Mouse (Mus musculus): ENCODE measurements around the gene Evi5l. TPM values are rescaled to one million over a fixed set of nuclear protein-coding genes. Genes with fewer than 3 reads are reported as not detected.
A peak's percentile ranks its signal among the peaks of the same experiment; 100 is the strongest.

Gene Evi5l
- polyA plus RNA-seq (2014; fragmentation: Nextera tagmentation; extraction: Ambion mirVana), result 12.8 and 18.3 TPM in 2 replicates

DNA sequence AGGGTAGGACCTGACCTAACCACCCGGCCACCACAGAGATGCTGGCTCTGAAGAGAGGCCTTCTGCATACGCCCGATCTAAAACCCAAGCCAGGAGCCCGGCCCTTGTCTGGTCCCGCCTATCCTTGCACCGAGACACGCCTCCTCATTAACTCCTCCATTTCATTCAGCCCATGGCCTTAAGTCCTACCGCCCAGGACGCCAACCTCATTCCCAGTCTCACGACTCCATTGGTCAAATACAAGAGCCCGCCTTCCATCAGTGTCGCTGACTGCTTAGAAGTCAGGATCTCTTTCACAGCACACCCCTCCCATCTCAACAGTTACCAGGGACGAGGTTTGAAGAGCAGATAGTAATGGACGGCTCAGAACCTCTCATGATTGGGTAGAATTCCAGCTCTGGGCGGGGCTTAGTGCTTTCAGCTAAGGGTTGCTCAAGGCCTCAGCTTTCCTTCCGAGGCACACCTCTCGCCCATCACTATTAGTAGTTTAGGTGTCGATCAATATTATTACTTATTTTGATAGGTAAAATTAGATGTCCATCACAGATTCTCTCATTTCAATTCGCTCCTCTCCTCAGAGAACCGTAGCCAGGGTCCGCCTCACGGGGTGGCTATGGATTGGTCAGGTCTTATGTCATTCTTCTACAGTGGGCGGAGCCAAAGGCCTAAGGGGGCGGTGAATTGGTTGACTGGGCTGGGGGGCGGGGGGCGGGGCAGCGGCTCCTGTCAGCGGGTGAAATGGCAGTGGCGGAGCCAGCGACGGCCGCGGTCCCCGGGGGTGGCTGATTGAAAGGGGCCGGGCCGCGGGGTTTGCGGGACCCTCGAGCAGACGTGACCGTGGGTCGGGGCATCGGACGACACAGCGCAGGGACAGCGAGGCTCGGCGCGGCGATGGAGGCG is at the start of gene Evi5l:
Evi5l (plus strand) TSS at position 716 of the 900 bp plus-strand sequence.
- Histone ChIP-seq H3K9me3 (ENCODE audit: control insufficient read depth, low read length) (no peaks in the 10 kb centered on the region), H3K9ac (ENCODE audit: low read depth, low read length) (peak within 1 kb of the TSS; percentile 74), H3K36me3 (ENCODE audit: control insufficient read depth, insufficient read depth, low read length) (no peaks in the 10 kb centered on the region), H3K4me2 (replicated peaks; ENCODE audit: low read depth, low read length) (peak within 1 kb of the TSS; percentile 79), H3K27me3 (ENCODE audit: control insufficient read depth, insufficient read depth, low read length) (no peaks in the 10 kb centered on the region), H3K4me3 (ENCODE audit: low read length) (peak within 1 kb of the TSS; percentile 71), H3K27ac (ENCODE audit: low read depth, low read length) (peak within 1 kb of the TSS; percentile 42; the same call in 1 of the 2 replicates), H3K4me1 (ENCODE audit: control insufficient read depth, insufficient read depth, low read length) (peaks cover 6% of the 10 kb centered on the region; the same call in 1 of the 2 replicates)
- ATAC-seq (ENCODE audit: low FRiP score, low TSS enrichment), result peak; percentile 98
- WGBS, result under 1% methylated on average over 48 of the region's 51 CpGs

GRCm38 (mm10) chr8:4133798-4134197 is 32.6 kb upstream of the Evi5l start, which contains the start of gene Cd209g:
TSS of gene Cd209g (plus strand) at chr8:4134098.
- Histone ChIP-seq H3K4me2 (replicated peaks; ENCODE audit: low read depth, low read length) (no peak within 1 kb of the TSS), H3K4me1 (ENCODE audit: control insufficient read depth, insufficient read depth, low read length) (no peaks in the 10 kb centered on the region), H3K4me3 (ENCODE audit: low read length) (no peak within 1 kb of the TSS), H3K9me3 (ENCODE audit: control insufficient read depth, low read length) (no peaks in the 10 kb centered on the region), H3K9ac (ENCODE audit: low read depth, low read length) (no peak within 1 kb of the TSS), H3K27me3 (ENCODE audit: control insufficient read depth, insufficient read depth, low read length) (no peaks in the 10 kb centered on the region), H3K27ac (ENCODE audit: low read depth, low read length) (no peak within 1 kb of the TSS), H3K36me3 (ENCODE audit: control insufficient read depth, insufficient read depth, low read length) (no peaks in the 10 kb centered on the region)
- ATAC-seq (ENCODE audit: low FRiP score, low TSS enrichment), result no peak
- 95% methylated on average over 10 of the region's 10 CpGs for WGBS

DNA sequence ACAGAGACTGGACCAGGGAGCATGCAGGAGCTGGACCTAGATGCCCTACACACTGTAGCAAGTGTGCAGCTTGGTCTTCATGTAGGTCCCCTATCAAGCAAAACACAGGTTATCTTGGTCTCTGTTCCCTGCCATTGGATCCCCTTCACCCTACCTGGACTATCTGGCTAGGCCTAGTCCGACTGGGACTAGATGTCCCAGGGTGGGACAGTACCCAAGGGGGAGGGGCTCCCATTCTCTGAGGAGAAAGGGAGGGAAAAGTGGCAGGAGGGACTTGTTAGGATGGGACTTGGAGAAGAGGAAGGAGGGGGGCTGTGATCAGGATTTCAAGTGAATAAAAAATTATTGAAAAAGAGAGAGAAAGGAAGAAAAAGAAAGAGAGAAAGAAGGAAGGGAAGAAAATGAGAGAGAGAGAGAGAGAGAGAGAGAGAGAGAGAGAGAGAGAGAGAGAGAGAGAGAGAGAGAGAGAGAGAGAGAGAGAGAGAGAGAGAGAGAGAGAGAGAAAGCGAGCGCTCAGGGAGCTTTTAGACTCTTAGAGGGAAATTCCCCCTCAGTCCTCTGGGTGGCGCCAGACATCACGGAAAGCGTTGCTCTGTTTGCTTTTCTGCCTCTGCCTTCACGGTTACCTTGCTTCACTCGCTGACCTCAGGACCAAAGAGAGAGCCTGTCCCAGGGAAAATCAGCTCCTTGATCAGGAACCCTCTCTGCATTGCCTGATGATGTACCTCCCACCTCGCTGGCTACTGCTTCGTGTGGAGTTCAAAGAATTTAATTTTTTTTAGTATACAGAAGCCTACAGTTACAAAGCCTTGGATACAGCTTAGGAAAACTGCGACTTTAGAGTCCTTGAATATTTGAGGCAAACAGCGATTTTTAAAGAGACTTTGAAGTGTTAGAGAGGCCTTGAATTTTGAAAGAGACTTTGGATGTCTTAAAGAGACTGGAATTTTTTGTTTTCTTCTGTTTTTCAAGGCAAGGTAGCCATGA is 26.4 kb upstream of the Evi5l start:
- no peak overlapping the region for H3K4me2 ChIP-seq (replicated peaks; ENCODE audit: low read depth, low read length)
- ATAC-seq (ENCODE audit: low FRiP score, low TSS enrichment), result peak; percentile 72; the same call in 1 of the 2 replicates

GRCm38 (mm10) chr8:4141721-4142120 is 24.6 kb upstream of the Evi5l start:
- ATAC-seq (ENCODE audit: low FRiP score, low TSS enrichment), result no peak
- H3K4me3 ChIP-seq (ENCODE audit: low read length), result no peak overlapping the region
- H3K27ac ChIP-seq (ENCODE audit: low read depth, low read length), result no peak overlapping the region
- no peak overlapping the region for H3K4me2 ChIP-seq (replicated peaks; ENCODE audit: low read depth, low read length)
- no peaks in the 10 kb centered on the region for H3K27me3 ChIP-seq (ENCODE audit: control insufficient read depth, insufficient read depth, low read length)
- no peaks in the 10 kb centered on the region for H3K36me3 ChIP-seq (ENCODE audit: control insufficient read depth, insufficient read depth, low read length)
- no peaks in the 10 kb centered on the region for H3K4me1 ChIP-seq (ENCODE audit: control insufficient read depth, insufficient read depth, low read length)
- WGBS, result 58% methylated on average over 3 of the region's 3 CpGs
- no peaks in the 10 kb centered on the region for H3K9me3 ChIP-seq (ENCODE audit: control insufficient read depth, low read length)
- no peak overlapping the region for H3K9ac ChIP-seq (ENCODE audit: low read depth, low read length)

More for the DNA sequence above, 26.4 kb upstream of the Evi5l start:
- no peaks in the 10 kb centered on the region for H3K27me3 ChIP-seq (ENCODE audit: control insufficient read depth, insufficient read depth, low read length)
- H3K4me1 ChIP-seq (ENCODE audit: control insufficient read depth, insufficient read depth, low read length), result no peaks in the 10 kb centered on the region
- H3K9ac ChIP-seq (ENCODE audit: low read depth, low read length), result no peak overlapping the region
- no peaks in the 10 kb centered on the region for H3K36me3 ChIP-seq (ENCODE audit: control insufficient read depth, insufficient read depth, low read length)
- H3K4me3 ChIP-seq (ENCODE audit: low read length), result no peak overlapping the region
- WGBS, result 13% methylated on average over 12 of the region's 12 CpGs
- H3K9me3 ChIP-seq (ENCODE audit: control insufficient read depth, low read length), result no peaks in the 10 kb centered on the region
- H3K27ac ChIP-seq (ENCODE audit: low read depth, low read length), result no peak overlapping the region

DNA sequence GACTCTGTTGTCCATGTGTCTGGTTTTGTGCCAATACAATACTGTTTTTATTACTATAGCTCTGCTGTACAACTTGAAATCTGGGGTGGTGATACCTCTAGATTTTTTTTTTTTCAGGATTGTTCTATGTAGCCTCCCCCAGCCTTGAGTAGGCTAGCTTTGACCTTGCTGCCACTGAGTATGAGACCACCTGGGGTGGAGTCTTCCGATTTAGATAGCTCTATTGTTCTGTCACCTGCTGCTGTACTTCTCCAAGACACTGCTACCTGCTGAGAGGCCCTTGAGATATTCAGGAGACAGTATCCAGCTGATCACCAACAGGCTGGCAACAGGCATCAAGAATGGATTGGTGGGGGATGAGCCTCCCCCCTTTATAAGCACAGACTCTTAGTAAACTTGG is 19.1 kb upstream of the Evi5l start:
- Histone ChIP-seq H3K4me1 (ENCODE audit: control insufficient read depth, insufficient read depth, low read length) (no peaks in the 10 kb centered on the region), H3K4me3 (ENCODE audit: low read length) (no peak overlapping the region), H3K4me2 (replicated peaks; ENCODE audit: low read depth, low read length) (no peak overlapping the region), H3K9ac (ENCODE audit: low read depth, low read length) (no peak overlapping the region), H3K27ac (ENCODE audit: low read depth, low read length) (no peak overlapping the region), H3K27me3 (ENCODE audit: control insufficient read depth, insufficient read depth, low read length) (no peaks in the 10 kb centered on the region), H3K9me3 (ENCODE audit: control insufficient read depth, low read length) (peaks cover 11% of the 10 kb centered on the region; the same call in 1 of the 2 replicates), H3K36me3 (ENCODE audit: control insufficient read depth, insufficient read depth, low read length) (no peaks in the 10 kb centered on the region)
- 31% methylated on average over 1 of the region's 1 CpGs for WGBS
- no peak for ATAC-seq (ENCODE audit: low FRiP score, low TSS enrichment)

- Histone ChIP-seq H3K36me3 (ENCODE audit: control insufficient read depth, insufficient read depth, low read length) (no peaks in the 10 kb centered on the region), H3K4me1 (ENCODE audit: control insufficient read depth, insufficient read depth, low read length) (no peaks in the 10 kb centered on the region), H3K9ac (ENCODE audit: low read depth, low read length) (no peak overlapping the region), H3K4me2 (replicated peaks; ENCODE audit: low read depth, low read length) (no peak overlapping the region), H3K4me3 (ENCODE audit: low read length) (no peak overlapping the region), H3K27ac (ENCODE audit: low read depth, low read length) (no peak overlapping the region), H3K27me3 (ENCODE audit: control insufficient read depth, insufficient read depth, low read length) (no peaks in the 10 kb centered on the region), H3K9me3 (ENCODE audit: control insufficient read depth, low read length) (peaks cover 12% of the 10 kb centered on the region; the same call in 1 of the 2 replicates)
- ATAC-seq (ENCODE audit: low FRiP score, low TSS enrichment), result no peak
Measured at GRCm38 (mm10) chr8:4154878-4155277, 11.5 kb upstream of the Evi5l start.

- no peaks in the 10 kb centered on the region for H3K36me3 ChIP-seq (ENCODE audit: control insufficient read depth, insufficient read depth, low read length)
- H3K4me3 ChIP-seq (ENCODE audit: low read length), result no peak overlapping the region
- 55% methylated on average over 4 of the region's 4 CpGs for WGBS
- no peak for ATAC-seq (ENCODE audit: low FRiP score, low TSS enrichment)
- H3K4me1 ChIP-seq (ENCODE audit: control insufficient read depth, insufficient read depth, low read length), result peaks cover 6% of the 10 kb centered on the region; the same call in 1 of the 2 replicates
- H3K9ac ChIP-seq (ENCODE audit: low read depth, low read length), result no peak overlapping the region
- H3K9me3 ChIP-seq (ENCODE audit: control insufficient read depth, low read length), result no peaks in the 10 kb centered on the region
- no peaks in the 10 kb centered on the region for H3K27me3 ChIP-seq (ENCODE audit: control insufficient read depth, insufficient read depth, low read length)
- no peak overlapping the region for H3K4me2 ChIP-seq (replicated peaks; ENCODE audit: low read depth, low read length)
- no peak overlapping the region for H3K27ac ChIP-seq (ENCODE audit: low read depth, low read length)
Measured at GRCm38 (mm10) chr8:4162786-4163185, 3.6 kb upstream of the Evi5l start.

- WGBS, result 7% methylated on average over 13 of the region's 13 CpGs
Measured at GRCm38 (mm10) chr8:4165176-4165851, 1.1 kb upstream of the Evi5l start.

More at GRCm38 (mm10) chr8:4165176-4165851, 1.1 kb upstream of the Evi5l start:
- Histone ChIP-seq H3K4me1 (ENCODE audit: control insufficient read depth, insufficient read depth, low read length) (peaks cover 6% of the 10 kb centered on the region; the same call in 1 of the 2 replicates), H3K4me3 (ENCODE audit: low read length) (peak overlapping the region; percentile 71), H3K9me3 (ENCODE audit: control insufficient read depth, low read length) (no peaks in the 10 kb centered on the region), H3K27ac (ENCODE audit: low read depth, low read length) (peak overlapping the region; percentile 42; the same call in 1 of the 2 replicates), H3K27me3 (ENCODE audit: control insufficient read depth, insufficient read depth, low read length) (no peaks in the 10 kb centered on the region), H3K4me2 (replicated peaks; ENCODE audit: low read depth, low read length) (peak overlapping the region; percentile 51), H3K36me3 (ENCODE audit: control insufficient read depth, insufficient read depth, low read length) (no peaks in the 10 kb centered on the region), H3K9ac (ENCODE audit: low read depth, low read length) (peak overlapping the region; percentile 55; the same call in 1 of the 2 replicates)
- ATAC-seq (ENCODE audit: low FRiP score, low TSS enrichment), result no peak

All from kidney, embryonic 14.5 days (tissue).